Mouse (Mus musculus): ENCODE measurements around the gene Troap.
"Not testable (repeated sequence)": the region's sequence is repeated elsewhere in the genome, so short reads cannot be mapped to it uniquely, and the experiment has no call there.

Troap gene

DNA sequence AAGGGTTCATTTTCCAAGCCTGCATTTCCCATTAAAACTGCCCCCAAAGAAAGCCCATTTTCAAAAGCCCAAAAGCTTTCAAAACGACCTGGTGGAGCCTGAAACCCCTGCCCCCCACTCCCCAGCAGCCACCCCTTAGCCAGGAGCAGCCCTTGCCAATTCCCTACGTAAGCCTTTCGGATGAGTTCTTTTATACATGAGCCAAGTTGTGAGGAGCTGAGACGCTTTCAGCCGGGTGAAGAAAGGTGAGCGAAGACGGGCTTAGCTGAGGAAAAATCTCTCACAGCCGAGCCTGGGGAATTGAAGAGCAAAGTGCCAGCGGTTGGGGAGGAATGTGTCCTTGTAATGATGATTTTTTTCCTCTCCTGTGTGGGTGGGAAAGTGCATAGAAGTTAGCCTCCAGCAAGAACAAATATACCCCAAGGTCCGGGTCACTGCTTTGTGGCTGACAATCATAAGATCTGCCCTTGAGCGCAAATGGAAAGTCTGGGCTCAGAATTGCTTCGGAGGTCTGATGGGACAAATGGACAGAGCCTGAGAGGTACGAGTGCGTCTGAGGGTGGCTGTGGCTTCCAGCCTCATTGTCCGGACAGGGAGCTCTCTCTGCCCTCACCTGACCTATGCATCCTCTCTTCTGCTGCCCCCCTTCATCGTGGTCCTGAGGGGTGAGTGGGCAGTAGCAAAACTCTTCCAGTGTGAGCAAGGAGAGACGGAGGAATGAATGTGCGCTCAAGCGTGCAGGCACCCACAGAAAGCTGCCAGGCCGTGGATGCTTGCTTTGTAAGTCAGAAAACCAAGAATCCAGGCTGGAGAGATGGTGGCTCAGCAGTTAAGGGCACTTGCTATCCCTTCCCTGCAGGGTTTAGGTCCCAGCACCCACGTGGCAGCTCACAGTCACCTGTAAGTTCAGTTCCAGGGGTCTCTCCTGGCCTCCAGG lies 33.2 kb upstream of the Troap start:
- DNase-seq: no peak

DNA sequence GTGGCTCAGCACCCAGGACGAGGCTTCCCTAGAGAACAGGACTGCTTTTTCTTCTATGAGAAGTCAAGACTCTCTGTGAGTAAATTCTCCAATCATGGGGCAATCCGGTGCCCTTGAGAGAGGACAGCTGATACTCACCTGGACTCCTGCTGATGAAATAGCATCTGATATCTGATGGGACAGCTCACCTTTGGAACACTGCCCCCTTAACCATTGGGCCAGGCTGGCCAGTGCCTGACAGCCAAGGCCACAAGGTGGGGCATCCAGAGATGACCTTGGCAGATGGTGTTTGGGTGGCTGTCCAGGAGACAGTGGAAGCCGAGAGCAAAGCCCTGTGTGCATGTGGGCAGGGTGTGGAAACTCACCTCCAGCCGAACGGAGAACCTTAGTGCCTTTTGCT lies 32.0 kb upstream of the Troap start:
- no peak for DNase-seq

DNA sequence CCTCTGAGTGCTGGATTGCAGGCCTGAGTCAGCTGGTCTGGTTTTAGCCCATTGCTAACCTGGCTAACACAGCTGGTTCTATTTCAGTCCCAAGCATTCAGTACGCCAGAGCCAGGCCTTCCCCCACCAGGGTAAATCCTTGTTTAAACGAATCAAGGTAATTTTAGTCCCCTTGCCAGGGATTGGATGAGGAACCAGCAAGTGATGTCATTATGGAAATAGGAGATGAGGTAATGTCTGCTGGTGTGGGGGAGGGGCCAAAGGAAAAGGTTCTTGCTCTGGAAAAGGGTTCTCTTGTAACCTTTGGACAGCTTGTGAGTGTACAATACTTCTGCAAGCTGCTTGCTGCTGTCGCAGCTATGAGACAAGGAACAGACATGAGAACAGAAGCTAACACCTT lies 29.5 kb upstream of the Troap start:
- DNase-seq: peak; percentile 40

DNA sequence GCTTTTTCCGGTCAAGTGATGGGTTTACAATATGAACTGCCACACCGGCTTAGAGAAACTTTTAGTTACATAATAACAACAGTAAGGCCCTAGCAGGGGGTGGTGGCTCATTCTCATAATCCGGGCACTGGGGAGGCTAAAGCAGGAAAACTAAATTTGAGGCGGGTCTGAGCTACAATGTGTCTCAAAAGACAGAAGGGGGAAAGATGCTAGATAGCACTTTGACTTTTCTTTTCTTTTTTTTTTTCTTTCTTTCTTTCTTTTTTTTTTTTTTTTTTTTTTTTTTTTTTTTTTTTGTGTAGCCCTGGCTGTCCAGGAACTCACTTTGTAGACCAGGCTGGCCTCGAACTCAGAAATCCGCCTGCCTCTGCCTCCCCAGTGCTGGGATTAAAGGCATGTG lies 28.6 kb upstream of the Troap start:
- DNase-seq: not testable (repeated sequence)

DNA sequence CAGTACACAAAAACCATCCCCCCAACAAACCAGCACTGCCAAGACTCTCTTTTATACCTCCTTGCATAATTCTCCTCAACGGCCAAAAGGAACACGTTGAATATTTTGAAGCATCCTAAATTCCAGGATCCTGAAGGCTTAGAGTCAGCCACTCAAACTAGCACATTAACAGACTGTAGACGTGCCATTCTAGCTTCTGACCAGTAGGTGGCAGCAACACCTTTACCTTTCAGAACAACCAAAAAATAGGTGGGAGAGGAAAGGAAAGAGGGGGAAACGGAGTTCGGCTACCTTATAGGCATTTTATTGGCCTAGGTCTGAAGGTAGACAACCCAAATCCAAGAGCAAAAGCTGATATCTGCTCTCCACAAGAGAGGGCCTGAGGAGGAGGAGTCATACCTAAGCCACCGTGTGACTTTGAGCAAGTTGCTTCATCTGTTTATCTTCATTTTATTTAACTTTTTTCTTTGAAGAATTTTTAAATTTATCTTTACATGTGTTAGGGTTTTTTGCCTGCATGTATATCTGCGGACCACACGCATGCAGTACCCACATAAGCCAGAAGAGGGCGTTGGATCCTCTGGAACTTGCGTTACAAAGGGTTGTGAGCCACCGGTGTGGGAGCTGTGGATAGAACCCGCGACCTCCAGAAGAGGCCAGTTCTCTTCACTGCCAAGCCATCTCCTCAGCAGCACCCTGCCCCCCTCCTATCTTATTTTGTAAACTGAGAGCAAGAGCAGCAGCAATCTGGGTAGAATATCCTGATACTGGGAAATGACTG lies 24.7 kb upstream of the Troap start:
- peak; percentile 74 for DNase-seq

DNA sequence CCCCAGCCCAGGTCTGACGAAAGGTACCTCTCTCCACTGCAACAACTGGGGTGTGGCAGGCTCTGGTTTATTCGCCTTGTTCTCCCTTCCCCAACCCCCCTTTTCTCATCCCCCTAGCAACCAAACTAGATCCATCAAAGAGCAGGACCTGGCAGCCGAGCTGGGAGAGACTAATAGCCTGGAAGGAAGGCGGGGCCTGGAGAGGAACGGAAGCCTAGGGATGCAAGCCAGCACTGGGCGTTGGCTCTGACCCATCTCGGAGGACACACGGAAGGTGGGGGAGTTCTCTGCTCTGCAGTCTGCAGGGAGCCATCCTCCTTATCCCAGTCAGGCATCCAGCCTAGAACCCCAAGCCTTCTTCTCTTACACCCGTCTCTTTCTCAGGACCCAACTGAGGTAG lies 21.0 kb upstream of the Troap start:
- peak; percentile 55 for DNase-seq

DNA sequence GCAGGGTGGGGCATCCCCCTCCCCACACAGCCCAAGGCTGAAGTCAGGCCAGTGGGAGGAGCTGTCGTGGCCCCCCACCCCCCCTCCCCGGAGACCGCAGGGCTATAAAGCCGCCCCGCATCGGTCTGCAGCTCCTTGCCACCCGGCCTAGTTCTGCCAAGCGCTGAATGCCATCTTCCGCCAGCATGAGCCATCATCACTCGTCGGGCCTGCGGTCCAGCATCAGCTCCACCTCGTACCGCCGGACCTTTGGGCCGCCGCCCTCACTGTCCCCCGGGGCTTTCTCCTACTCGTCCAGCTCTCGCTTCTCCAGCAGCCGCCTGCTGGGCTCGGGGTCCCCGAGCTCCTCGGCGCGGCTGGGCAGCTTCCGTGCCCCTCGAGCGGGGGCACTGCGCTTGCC lies 19.3 kb upstream of the Troap start, which contains the start of gene Prph:
Prph (plus strand) TSS at position 135 of the 400 bp plus-strand sequence.
- DNase-seq: no peak

DNA sequence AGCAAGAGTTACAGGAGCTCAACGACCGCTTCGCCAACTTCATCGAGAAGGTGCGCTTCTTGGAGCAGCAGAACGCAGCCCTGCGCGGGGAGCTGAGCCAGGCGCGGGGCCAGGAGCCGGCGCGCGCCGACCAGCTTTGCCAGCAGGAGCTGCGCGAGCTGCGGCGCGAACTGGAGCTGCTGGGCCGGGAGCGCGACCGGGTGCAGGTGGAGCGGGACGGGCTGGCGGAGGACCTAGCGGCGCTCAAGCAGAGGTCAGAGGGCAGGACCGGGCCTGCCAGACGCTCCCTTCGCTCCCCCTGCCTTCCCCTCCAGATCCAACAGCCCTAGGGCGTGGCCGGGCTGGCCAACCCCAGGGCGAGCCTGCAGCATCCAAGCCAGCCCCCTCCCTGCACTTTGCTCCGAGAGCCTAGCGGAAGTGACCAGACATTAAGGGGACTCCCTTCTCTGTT lies 18.8 kb upstream of the Troap start:
- DNase-seq: peak; percentile 49

DNA sequence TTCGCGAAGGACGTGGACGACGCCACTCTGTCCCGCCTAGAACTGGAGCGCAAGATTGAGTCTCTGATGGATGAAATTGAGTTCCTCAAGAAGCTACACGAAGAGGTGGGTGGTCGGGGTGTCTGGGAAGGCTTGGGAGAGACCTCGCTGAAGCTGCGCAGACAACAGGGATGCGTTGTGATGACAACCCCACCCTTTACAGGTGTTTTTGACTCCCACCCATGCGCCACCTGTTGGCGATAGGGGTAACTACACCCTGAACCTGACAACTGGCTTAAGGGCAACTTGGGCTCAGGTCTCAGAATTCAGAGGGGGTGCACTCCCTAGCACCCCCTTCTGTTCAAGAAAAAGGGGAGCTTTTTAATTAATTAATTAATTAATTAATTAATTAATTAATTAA lies 18.0 kb upstream of the Troap start:
- peak; percentile 55 for DNase-seq

DNA sequence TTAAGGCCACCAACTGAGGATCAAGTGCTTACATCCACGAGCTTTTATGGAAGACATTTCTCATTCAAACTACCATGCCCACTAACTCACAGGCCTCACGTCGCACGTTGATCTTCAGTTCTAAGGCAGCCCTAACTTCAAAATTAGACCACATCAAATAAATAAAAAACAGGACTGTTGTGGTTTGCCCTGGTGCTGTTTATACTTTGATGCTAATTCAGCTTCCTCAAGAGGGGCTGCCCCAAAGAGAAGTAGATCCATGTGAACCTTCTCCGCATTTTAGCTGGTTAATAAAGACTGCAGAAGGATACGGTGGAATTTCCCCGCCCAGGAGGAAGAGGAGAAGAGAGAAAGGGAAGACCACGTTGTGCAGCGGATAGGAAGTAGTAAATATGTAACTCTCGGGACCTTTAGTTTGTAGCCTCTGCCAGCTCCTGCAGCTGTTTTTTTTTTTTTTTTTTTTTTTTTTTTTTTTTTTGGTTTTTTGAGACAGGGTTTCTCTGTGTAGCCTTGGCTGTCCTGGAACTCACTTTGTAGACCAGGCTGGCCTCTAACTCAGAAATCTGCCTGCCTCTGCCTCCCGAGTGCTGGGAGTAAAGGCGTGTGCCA lies 8.7 kb upstream of the Troap start:
- DNase-seq: no peak

DNA sequence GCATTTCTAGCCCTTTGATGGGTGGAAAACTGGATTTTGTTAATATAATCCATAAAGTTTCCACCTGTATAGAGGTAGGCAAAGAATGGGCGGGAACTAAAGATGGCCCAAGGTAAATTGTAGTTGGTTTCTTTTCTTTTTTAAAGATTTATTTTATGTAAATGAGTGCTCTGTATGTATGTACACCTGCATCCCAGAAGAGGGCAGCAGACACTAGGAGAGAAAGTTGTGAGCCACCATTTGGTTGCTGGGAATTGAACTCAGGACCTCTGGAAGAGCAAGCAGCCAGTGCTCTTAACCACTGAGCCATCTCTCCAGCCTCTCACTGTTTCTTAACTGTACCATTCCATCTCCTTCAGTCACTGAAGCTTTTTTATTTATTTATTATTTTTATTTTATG lies 2.4 kb upstream of the Troap start:
- no peak for DNase-seq

DNA sequence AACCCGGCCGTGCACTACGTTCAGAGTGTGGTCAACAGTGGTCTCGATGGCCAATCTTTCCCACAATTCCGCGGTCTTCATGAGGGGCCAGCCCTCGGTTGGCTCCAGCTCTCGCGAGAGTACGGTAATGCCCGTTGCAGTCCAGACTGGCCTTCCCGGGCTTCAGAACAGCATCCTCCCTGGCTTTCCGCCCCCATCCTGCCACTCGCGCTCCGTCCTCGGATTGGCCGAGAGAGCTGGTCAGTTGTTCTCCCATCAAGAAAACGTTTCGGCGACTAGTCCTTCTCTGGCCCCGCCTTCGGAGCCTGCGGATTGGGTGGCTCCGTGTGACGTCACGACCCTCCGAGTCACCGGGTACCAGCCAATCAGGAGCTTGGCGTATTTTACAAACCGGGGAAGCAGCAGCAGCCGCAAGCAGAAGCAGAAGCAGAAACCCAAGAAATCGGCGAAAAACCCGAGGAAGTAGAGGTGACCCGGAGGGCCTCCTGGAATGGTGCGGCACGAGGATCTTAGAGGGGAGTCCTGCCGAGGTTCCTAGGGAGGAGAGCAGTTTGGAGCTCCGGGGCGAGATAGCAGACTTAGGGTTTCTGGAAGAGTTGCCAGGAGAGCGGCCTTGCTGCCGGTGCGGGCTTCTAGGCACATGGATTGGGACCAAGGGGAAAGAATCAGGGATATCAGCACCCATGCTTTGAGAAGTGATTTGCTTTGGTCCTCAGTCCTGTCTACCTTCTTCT lies 392 bp downstream of the Troap start:
- peak; percentile 99 for DNase-seq

DNA sequence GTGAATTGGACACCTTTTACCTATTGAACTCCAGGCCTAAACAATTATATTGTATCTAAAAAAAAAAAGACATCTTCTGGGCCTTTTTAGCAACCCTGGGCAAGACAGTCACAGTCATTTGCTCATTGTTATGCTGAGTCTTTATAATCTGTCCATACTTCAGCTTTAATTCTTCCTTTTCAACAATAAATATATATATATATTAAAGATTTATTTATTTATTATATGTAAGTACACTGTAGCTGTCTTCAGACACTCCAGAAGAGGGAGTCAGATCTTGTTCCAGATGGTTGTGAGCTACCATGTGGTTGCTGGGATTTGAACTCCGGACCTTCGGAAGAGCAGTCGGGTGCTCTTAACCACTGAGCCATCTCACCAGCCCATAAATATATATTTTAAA lies 1.6 kb downstream of the Troap start:
- DNase-seq: not testable (repeated sequence)

DNA sequence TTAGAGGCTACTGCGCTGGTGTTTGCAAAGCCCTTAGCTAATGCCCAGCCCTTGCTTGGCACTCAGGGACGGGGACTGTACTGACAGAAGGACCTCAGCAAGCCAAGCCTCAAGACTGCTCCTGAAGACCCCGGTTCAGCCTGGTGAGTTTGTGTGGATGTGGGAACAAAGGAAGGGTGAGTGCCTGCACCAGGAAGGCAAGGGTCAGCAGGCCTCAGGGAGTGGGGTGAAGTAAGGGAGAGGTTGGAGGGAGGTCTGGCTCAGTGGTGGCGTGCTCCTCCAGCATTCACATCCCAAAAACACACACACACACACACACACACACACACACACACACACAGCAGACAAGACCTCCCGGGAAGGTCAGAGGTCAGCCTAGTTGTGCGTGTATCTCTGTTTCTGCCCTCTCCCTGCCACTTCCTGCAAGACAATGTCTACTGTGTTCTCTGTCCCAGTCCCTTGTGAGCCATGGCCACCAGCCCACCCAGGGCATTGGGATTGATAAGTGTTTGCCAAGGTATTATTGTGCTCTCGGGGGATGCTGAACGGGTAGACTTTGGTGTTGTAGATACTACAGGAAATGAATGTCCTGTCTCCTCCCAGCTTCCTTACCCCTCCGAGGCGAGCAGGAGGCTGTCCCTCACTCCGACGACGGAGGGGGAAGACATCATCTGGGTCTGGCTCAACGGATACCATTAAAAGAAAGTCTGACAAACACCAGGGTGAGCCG lies 4.0 kb downstream of the Troap start:
- peak; percentile 4 for DNase-seq

DNA sequence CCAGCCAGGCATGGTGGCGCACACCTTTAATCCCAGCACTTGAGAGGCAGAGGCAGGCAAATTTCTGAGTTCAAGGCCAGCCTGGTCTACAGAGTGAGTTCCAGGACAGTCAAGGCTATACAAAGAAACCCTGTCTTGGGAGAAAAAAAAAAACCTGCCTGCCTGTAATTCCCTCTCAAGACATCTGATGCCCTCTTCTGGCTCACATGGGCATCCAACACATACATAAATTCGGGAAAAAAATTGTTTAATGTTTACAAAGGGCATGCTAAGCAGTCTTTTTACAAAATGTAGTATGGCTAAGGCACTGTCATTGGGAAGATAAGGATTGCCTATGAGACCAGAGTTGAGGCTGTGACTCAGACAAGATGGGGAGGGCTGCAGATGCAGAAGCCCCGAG lies 5.4 kb downstream of the Troap start:
- no peak for DNase-seq

DNA sequence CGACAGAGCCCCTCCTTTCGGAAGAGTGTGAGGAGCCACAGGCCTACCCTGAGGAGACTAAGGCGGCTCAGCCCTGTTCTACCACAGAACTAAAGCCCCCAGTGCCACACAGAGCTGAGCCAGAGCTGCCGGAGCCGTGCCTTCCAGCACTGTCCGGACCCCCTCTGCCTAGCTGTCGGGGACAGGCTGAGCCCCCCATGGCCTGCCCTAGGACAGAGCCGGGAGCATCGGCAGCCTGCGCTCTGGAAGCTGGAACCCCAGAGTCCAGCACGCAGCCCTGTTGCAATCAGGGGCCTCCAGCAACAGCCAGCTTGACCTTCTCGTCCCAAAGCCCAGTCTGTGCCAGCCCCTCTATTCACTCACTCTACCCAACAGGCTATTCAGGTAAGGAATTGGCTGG lies 7.9 kb downstream of the Troap start:
- no peak for DNase-seq

DNA sequence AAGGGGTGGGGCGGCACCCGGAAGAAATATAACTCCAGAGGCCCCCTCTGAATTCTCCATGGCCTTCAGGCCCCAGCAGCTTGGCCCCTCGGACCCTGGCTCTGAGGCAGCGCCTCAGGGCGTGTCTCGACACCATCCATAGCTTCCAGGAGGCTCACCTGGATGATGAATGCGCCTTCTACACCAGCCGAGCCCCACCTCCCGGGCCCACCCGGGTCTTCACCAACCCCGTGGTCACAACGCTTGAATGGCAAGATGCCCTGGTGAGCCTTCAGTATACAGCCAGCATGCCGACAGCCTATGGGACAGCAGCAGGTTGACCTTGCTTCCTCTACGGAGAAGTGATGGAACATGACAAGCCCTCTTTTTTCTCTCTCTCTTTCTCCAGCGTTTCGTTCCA lies 8.5 kb downstream of the Troap start:
- no peak for DNase-seq

DNA sequence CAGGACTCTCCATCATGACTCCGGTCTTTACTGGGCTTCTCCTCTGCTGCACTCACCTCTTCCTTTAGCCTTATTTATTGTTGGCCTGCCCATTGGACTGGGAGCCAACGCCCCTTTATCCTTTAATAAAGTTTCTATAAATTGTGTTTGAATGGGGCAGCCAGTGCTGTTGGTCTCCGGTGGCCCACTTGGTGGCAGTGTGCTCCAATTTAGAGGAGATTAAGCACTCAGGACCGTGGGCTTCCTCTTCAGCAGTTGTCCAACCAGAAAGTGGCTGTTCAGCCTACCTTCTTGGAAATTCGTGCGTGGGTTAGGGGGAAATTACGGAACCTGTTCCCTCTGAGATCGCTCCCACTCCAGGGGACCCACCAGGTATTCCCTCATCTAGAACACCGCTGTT lies 8.9 kb downstream of the Troap start:
- peak; percentile 82 for DNase-seq

DNA sequence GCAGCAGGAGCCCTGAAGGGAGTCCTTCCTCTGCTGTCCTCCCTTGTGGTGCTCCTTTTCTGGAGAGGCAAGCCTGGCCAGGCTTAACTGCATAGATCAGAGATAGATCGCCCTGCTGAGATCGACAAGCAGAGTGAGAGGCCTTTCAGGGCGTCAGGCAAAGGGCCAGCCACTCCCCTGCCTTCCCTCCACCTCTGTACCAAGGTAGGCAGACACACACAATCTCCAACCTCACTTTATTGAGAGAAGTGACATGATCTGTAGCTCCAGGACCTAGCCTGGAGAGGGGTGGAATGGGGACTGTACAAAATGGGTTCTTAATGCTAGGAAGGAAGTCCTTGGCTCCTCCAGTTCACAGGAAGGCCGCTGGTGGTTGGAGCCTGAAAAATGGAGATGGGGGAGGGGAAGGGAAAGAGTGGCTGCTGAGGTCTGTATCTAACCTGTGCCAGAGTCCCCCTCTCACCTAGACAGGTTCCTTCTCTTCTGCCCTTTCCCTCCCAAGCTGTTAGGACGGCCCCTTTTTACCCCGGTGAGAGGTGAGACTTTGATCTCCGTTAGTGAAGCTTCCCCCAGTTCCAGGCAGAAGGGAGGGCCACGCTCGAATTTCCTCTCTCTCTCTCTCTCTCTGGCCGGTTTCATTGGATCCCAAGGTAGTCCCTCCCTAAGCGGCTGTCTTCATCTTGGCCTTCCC lies 9.6 kb downstream of the Troap start:
- DNase-seq: peak; percentile 56

DNA sequence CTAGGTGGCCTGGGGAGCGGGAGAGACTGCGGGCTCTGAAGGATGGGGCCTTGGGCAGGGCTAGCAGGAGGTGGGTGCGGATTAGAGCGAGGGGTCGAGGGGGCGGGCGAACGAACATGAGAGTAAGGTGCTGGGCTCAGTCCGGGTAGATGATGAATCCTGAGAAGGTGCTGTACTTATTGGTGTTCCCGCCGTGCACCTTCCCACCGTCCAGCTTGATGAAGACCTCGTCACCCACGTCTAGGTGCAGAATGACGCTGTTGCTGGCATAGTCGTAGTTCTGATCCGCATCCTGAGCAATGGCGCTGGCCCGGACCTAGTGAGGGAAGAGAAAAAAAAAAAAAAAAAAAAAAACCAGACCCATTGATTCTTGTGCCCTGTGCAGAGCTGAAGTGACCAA lies 10.2 kb downstream of the Troap start:
- no peak for DNase-seq

DNA sequence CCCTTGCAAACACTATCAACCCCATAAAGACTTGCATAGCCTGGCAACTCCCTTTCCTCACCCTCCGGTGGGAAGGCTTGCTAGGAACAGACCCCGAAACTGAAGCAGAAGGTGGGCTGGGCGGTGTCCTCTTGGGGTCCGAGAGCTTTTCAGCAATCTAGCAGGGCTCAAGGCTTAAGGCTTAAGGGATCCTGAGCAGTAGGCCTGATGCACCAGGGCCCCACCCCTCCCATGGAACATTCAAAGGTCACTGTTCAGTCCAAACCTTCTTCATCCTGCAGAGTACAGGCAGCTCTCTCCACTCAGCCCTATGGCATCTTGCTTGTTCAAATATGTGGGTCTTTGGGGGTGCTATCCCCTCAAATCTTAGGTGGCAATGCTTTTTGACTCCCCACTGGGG lies 11.6 kb downstream of the Troap start:
- no peak for DNase-seq

All from kidney, postnatal 10 days (tissue).